Mouse (Mus musculus) lung, adult 2 months (tissue): ENCODE results near the gene Cacfd1.

ENCODE experiments used
- CTCF ChIP-seq: fragments of 200-500 bp; IDR thresholded peaks from 2 replicates; pipeline ENCODE4 v1.5.1; 2011; ENCODE audit warnings: mild to moderate bottlenecking, low read length, control low read depth; ENCODE audit not compliant: insufficient read depth
- POLR2A ChIP-seq: fragments of 200-500 bp; IDR thresholded peaks from 2 replicates; pipeline ENCODE4 v1.6.1; 2011; ENCODE audit warnings: low read depth, mild to moderate bottlenecking, control low read depth, low read length, borderline replicate concordance; ENCODE audit errors: extremely low read depth

- TF ChIP-seq POLR2A (no peak), CTCF (no peak)
Measured at GRCm38 (mm10) chr2:27006255-27006654, 3.5 kb upstream of the Cacfd1 start.
